Mouse (Mus musculus): ENCODE data around the gene Samd4b. TPM values are rescaled to one million over a fixed set of nuclear protein-coding genes. Genes with fewer than 3 reads are reported as not detected.
A peak's percentile ranks its signal among the peaks of the same experiment; 100 is the strongest.

Samd4b gene
- polyA plus RNA-seq, 1 experiment from 2014 or later: 34.1 TPM

DNA sequence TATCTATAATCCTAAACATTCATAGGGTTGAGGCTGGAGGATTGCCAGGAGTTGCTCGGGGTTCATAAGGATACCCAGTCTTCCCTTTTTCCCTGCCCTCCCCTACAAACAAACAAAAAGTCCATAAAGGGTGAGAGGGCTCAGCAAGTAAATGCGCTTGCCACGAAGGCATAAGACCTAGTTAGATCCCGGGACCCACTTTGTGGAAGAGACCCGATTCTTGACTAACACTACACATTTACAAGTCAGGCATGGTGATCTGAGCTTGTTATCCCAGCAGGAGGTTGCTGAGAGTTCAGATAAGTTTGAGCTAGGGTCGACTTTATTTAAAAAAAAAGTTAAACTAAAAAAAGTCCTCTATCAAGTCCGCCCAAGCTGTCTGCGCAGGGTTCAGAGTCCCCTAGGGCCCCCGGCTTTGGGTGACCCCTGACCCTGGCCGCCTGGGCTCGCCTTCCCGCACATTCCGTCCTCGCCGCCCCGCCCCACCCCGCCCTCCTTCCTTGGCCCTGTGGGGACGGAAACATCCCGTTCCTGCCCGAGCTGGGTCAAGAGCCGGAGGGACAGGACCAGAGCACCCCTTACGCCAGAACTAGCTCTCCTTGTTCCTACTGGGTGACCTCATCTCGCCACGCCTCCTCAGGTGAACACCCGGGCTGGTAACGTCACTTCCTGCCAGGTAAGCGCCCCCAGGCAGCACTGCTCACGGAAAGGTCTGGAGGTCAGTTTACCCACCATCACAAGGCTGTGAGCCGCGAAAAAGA, 221.8 kb downstream of the Samd4b start:
- H3K9ac ChIP-seq (replicated peaks): peak overlapping the region; percentile 57
- no peak for ATAC-seq (ENCODE audit: low FRiP score, low read depth)
- peaks cover 50% of the 10 kb centered on the region for H3K4me1 ChIP-seq
- no peaks in the 10 kb centered on the region for H3K36me3 ChIP-seq
- no peaks in the 10 kb centered on the region for H3K9me3 ChIP-seq
- WGBS: 3% methylated on average over 30 of the region's 30 CpGs
- peak overlapping the region; percentile 58 for H3K4me2 ChIP-seq (replicated peaks)
- peaks cover 23% of the 10 kb centered on the region for H3K27me3 ChIP-seq
- peak overlapping the region; percentile 93 for H3K27ac ChIP-seq (replicated peaks)
- H3K4me3 ChIP-seq: peak overlapping the region; percentile 39

DNA sequence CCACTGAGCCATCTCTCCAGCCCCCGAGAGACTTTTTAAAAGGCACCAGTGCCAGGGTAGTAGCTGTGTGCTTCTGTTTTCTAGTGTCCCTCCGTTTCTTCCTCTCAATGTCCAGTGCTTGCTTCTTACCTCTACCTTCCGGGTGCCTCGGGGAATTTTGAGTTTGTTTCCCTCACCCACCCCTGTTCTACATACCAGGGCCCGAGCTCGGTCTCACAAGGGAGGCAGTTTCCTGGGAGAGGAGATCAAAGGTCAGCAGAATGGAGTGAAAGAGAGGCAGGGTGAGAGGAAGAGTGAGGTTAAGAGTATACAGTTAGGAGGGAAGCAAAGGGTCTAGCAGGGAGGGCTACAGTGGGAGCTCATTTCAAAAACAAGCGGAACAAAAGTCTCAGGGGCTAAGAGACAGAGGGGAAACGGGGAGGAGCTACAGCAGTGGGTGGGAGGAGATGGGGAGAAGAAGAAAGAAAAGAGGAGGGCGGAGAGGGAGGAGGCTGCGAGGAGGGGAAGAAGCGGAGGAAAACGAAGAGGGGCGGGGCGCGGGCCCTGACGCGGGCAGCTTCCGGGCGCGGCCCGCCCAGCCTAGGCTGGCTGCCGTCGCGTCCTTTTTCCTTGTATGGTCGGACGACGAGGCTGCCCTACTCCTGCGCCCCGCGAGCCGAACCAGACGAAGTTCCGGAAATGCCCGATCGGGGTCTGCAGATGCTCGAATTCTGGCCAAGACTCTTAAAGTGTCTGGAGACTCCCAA, 222.6 kb downstream of the Samd4b start:
- H3K36me3 ChIP-seq: no peaks in the 10 kb centered on the region
- ATAC-seq (ENCODE audit: low FRiP score, low read depth): peak; percentile 32
- H3K9me3 ChIP-seq: no peaks in the 10 kb centered on the region
- peak overlapping the region; percentile 57 for H3K9ac ChIP-seq (replicated peaks)
- 1% methylated on average over 36 of the region's 36 CpGs for WGBS
- peak overlapping the region; percentile 93 for H3K27ac ChIP-seq (replicated peaks)
- H3K4me2 ChIP-seq (replicated peaks): peak overlapping the region; percentile 58
- H3K27me3 ChIP-seq: peaks cover 20% of the 10 kb centered on the region
- H3K4me1 ChIP-seq: peaks cover 51% of the 10 kb centered on the region
- peak overlapping the region; percentile 39 for H3K4me3 ChIP-seq

DNA sequence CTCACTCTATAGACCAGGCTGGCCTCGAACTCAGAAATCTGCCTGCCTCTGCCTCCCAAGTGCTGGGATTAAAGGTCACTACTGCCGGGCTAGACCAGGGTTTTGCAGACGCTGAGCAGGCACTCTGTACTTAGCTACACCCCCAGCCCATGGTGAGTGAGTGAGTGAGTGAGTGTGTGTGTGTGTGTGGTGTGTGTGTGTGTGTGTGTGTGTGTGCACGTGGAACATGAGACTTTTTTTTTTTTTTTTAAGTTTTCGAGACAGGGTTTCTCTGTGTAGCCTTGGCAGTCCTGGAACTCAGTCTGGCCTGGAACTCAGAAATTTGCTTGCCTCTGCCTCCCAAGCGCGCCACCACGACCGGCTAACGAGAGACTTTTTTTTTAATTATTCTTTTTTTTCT, 223.3 kb downstream of the Samd4b start:
- Histone ChIP-seq H3K27ac (replicated peaks) (peak overlapping the region; percentile 93), H3K36me3 (peaks cover 5% of the 10 kb centered on the region; the same call in 1 of the 2 replicates), H3K4me1 (peaks cover 57% of the 10 kb centered on the region), H3K4me2 (replicated peaks) (peak overlapping the region; percentile 58; the same call in 1 of the 2 replicates), H3K9me3 (no peaks in the 10 kb centered on the region), H3K27me3 (peaks cover 20% of the 10 kb centered on the region), H3K9ac (replicated peaks) (no peak overlapping the region), H3K4me3 (no peak overlapping the region)
- ATAC-seq (ENCODE audit: low FRiP score, low read depth): no peak
- WGBS: 78% methylated on average over 10 of the region's 10 CpGs

DNA sequence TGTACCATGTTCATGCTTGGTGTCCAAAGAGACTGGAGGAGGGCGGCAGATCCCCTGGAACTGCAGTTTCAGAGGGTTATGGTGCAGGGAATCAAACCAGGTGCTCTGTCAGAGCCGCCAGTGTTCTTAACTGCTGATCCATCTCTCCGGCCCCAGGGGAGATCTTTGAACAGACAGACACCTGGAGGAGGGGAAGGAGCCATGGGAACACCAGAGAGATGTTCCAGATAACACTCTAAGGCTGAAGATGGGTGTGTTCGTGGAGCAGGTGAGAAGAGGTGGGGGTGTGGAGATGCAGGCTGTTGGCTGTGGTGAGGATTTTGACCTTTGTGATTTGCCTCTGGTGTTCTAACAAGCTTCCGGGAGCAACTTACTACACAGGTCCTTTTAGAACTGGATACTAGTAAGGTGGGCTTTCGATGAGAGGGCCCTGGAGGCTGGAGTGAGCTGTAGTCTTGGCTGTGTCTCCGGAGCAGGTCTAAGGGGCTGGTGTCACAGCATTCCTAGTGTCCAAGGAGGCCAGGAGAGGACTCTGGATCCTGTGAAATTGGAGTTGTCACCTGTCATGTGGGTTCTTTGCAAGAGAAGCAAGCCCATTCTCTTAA, 224.0 kb downstream of the Samd4b start:
- WGBS: 81% methylated on average over 7 of the region's 7 CpGs
- no peak overlapping the region for H3K4me2 ChIP-seq (replicated peaks)
- H3K27ac ChIP-seq (replicated peaks): peak overlapping the region; percentile 49; the same call in 1 of the 2 replicates

DNA sequence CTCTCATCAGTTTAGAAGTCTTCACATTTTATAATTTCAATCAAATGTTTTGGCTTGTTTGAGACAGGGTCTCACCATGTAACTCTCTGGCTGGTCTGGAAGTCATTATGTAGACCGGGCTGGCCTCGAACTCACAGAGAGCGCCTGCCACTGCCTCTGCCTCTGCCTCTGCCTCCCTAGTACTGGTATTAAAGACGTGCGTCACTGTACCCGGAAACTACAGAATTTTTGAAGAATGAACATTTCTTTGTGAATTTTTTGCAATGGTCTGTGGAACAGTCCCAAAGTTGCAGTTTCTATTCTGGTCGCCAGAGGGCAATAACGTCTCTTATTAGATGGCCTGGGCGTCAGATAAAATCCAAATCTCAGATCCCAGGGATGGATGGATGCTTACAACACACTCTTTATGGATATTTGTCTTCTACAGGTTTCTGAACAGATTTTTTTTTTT, 224.8 kb downstream of the Samd4b start:
- Histone ChIP-seq H3K27me3 (peaks cover 16% of the 10 kb centered on the region), H3K27ac (replicated peaks) (peak overlapping the region; percentile 91), H3K4me3 (peak overlapping the region; percentile 81), H3K4me1 (peaks cover 52% of the 10 kb centered on the region), H3K36me3 (peaks cover 20% of the 10 kb centered on the region; the same call in 1 of the 2 replicates), H3K9me3 (no peaks in the 10 kb centered on the region), H3K4me2 (replicated peaks) (peak overlapping the region; percentile 87), H3K9ac (replicated peaks) (no peak overlapping the region)
- WGBS: under 1% methylated on average over 9 of the region's 9 CpGs
- ATAC-seq (ENCODE audit: low FRiP score, low read depth): 0 out of 2 replicates have a peak, but pooled peaks have one; percentile 3

More for the DNA sequence above, 224.0 kb downstream of the Samd4b start:
- Histone ChIP-seq H3K36me3 (peaks cover 12% of the 10 kb centered on the region; the same call in 1 of the 2 replicates), H3K9ac (replicated peaks) (0 out of 2 replicates have a peak overlapping the region, but pooled peaks have one; percentile 11), H3K4me1 (peaks cover 57% of the 10 kb centered on the region), H3K27me3 (peaks cover 20% of the 10 kb centered on the region), H3K9me3 (no peaks in the 10 kb centered on the region), H3K4me3 (no peak overlapping the region)
- no peak for ATAC-seq (ENCODE audit: low FRiP score, low read depth)

DNA sequence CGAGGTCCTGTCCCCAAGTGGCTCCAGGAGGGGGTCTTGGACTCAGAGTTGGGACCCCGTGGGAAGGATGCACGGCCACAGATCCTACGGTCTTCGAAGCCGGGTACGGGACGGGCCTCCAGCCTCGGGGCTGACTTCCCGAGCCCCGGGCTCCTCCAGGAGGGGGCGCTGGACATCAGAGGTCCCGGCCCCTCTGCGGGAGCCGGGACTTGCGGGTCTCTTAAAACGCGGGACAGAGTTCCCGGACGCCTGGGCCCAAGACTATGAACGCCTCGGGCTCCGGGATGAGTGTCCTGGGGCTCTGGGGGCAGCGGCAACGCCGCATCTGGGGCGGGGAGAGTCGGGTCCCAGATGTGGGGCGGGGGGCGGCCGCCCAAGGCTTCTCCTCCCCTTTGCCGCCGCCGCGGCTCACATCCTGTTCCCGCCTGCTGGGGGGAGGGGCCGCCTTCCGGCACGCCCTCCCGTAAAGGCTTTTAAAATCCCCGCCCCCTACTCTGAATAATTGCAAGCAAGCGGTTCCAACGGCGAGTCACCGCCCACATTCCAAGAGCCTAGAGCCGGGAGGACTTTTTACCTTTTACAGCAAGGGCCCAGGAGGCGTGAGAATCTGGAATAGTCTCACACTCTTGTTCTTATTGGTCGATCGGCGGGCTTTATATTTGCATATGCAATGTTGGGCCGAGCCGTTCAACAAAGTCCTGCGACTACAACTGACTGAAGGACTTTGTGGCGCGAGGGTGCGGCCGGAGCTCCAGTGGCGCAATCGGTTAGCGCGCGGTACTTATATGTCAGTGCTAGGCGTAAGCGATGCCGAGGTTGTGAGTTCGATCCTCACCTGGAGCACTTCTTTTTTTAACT, 225.5 kb downstream of the Samd4b start, which contains the start of gene Plekhg2:
Gene Plekhg2 (minus strand): TSS at position 349 of the 858 bp plus-strand sequence.
- Histone ChIP-seq H3K36me3 (peaks cover 27% of the 10 kb centered on the region), H3K4me2 (replicated peaks) (peak within 1 kb of the TSS; percentile 87), H3K9ac (replicated peaks) (peak within 1 kb of the TSS; percentile 86), H3K4me3 (peak within 1 kb of the TSS; percentile 81), H3K9me3 (no peaks in the 10 kb centered on the region), H3K27me3 (peaks cover 9% of the 10 kb centered on the region), H3K4me1 (peaks cover 45% of the 10 kb centered on the region), H3K27ac (replicated peaks) (peak within 1 kb of the TSS; percentile 91)
- under 1% methylated on average over 56 of the region's 66 CpGs for WGBS
- peak; percentile 82 for ATAC-seq (ENCODE audit: low FRiP score, low read depth)

DNA sequence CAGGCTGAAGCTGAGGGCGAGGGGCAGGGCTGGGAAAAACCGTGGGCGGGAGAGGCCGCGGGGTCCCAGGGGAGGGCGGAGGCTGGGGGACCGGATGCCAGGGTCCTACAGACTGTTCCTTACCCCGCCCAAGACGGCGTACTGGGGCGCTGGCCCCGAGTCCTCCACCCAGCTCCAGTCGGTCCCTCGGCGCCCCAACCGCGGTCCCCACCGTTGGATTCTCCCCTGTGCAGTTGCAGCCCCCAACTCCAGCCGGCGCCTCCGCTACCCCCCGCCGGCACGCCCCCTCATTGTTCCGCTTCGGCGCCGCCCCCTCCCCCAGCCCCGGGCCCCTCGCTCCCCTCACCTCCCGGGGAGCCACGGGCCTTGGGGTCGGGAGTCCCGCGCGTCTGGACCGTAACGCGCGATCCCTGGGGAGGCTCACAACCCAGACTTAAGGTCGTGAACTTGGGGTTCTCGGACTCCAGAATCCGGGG, 226.4 kb downstream of the Samd4b start:
- Histone ChIP-seq H3K36me3 (peaks cover 36% of the 10 kb centered on the region), H3K9ac (replicated peaks) (peak overlapping the region; percentile 86), H3K9me3 (no peaks in the 10 kb centered on the region), H3K4me1 (peaks cover 40% of the 10 kb centered on the region), H3K4me3 (peak overlapping the region; percentile 81), H3K4me2 (replicated peaks) (peak overlapping the region; percentile 87), H3K27me3 (0 out of 2 replicates have a peak, but pooled peaks cover 3% of the 10 kb centered on the region), H3K27ac (replicated peaks) (peak overlapping the region; percentile 91)
- no peak for ATAC-seq (ENCODE audit: low FRiP score, low read depth)
- WGBS: 1% methylated on average over 37 of the region's 43 CpGs

DNA sequence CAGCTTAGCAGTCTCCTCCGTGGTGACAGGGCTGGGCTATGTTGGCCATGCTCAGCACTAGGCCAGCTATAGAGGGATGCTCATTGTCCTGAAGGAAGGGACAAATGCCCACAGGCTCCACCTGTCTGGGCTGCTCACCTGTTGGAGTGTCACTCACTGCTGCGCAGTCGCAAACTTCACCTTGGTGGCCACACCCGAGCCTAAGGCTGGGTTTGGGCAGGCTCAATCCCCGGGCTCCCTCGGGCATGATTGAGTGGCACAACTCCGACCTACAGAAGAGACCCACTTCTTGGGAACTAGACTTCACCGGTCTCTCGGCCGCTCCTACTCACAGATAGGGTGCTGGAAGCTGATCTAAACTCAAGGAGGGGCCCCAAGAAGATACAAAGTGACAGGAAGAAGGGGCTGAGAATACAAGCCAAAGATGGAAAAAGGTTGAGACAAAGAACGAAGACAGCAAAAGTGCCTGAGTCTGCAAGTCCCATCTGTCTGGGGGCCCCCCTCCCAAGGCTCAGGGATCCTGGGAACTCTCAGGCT, 226.9 kb downstream of the Samd4b start:
- Histone ChIP-seq H3K9ac (replicated peaks) (peak overlapping the region; percentile 86), H3K36me3 (peaks cover 41% of the 10 kb centered on the region), H3K4me3 (peak overlapping the region; percentile 81), H3K4me1 (peaks cover 35% of the 10 kb centered on the region), H3K27me3 (no peaks in the 10 kb centered on the region), H3K4me2 (replicated peaks) (peak overlapping the region; percentile 87), H3K9me3 (no peaks in the 10 kb centered on the region), H3K27ac (replicated peaks) (peak overlapping the region; percentile 91)
- WGBS: 12% methylated on average over 11 of the region's 11 CpGs
- no peak for ATAC-seq (ENCODE audit: low FRiP score, low read depth)

DNA sequence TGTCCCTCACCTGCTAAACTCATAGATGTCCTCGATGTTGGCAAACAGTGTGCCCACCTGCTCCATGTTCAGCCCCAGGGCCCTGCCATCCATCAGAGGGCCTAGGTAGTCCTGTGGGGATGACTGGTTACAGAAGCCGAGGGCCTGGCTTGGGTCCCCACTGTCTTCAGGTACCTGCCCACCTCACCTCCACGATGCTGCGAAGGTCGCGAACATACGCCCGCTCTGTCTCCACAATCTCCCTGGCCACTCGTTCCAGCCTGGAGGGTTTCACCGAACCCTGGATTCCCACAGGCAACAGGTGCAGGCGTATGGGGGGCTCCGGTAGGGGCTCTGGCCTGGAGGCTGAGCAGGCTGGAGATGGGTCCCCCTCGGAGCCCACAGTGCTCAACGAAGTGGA, 227.9 kb downstream of the Samd4b start:
- Histone ChIP-seq H3K27me3 (no peaks in the 10 kb centered on the region), H3K36me3 (peaks cover 50% of the 10 kb centered on the region), H3K4me3 (peak overlapping the region; percentile 81), H3K4me1 (peaks cover 28% of the 10 kb centered on the region), H3K27ac (replicated peaks) (no peak overlapping the region), H3K9ac (replicated peaks) (peak overlapping the region; percentile 86), H3K9me3 (no peaks in the 10 kb centered on the region), H3K4me2 (replicated peaks) (peak overlapping the region; percentile 87)
- WGBS: 95% methylated on average over 14 of the region's 14 CpGs
- ATAC-seq (ENCODE audit: low FRiP score, low read depth): no peak

DNA sequence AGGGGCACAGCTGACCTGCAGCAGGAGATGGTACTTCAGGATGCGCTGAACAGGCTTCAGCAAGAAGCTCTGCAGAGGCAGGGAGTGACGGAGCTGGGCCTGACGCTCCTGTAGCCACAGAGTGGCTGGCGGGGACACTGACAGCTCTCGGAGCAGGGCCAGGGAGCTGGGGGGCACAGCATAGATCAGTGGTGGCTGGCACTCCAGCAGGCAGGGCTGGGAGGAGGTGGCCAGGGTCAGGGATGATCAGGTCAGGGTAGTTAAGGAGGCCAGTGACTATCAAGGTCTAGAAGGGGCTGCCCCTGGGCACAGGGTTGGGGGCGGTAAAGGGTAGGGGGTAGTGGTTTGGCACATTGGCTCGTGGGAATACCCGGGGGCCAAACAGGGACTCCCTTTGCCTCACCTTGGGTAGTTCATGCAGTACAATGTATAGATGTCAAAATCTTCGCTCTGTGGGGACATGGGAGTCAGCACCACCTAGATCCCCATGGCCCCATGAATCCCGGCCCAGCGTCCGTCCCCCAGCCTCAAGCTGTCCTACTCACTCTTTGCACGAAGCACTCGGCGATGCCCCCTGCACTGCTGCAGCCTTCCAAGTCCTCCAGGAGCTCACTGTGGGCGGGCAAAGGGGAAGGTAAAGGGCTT, 229.5 kb downstream of the Samd4b start:
- Histone ChIP-seq H3K27me3 (no peaks in the 10 kb centered on the region), H3K4me2 (replicated peaks) (no peak overlapping the region), H3K9me3 (no peaks in the 10 kb centered on the region), H3K36me3 (peaks cover 65% of the 10 kb centered on the region), H3K9ac (replicated peaks) (peak overlapping the region; percentile 16; the same call in 1 of the 2 replicates), H3K4me1 (peaks cover 25% of the 10 kb centered on the region), H3K4me3 (no peak overlapping the region), H3K27ac (replicated peaks) (no peak overlapping the region)
- no peak for ATAC-seq (ENCODE audit: low FRiP score, low read depth)
- 92% methylated on average over 16 of the region's 16 CpGs for WGBS

Measured in midbrain, embryonic 12.5 days (tissue).